Mouse (Mus musculus) neural tube, postnatal 0 days (tissue): Measurements from ENCODE around the gene Hoxb9. TPM values are rescaled to one million over a fixed set of nuclear protein-coding genes. Genes with fewer than 3 reads are reported as not detected.
A peak's percentile ranks its signal among the peaks of the same experiment; 100 is the strongest.

Experiments used
- microRNA counts: library from miRNA; unstranded; fragments of <30 nt; microRNA quantifications from one replicate; lab custom pipeline; 2015
- microRNA-seq: library from miRNA; unstranded; fragments of <30 nt; microRNA quantifications from one replicate; pipeline ENCODE4, GENCODE M21; 2016
- polyA plus RNA-seq: library from polyadenylated mRNA; unstranded; fragments of >200 nt; fragmentation: Nextera tagmentation; extraction: Ambion mirVana; gene quantifications from 2 replicates; pipeline ENCODE4 v1.2.1, GENCODE M21; 2015

Hoxb9 gene
- 52.7 and 70.5 TPM in 2 replicates for polyA plus RNA-seq

DNA sequence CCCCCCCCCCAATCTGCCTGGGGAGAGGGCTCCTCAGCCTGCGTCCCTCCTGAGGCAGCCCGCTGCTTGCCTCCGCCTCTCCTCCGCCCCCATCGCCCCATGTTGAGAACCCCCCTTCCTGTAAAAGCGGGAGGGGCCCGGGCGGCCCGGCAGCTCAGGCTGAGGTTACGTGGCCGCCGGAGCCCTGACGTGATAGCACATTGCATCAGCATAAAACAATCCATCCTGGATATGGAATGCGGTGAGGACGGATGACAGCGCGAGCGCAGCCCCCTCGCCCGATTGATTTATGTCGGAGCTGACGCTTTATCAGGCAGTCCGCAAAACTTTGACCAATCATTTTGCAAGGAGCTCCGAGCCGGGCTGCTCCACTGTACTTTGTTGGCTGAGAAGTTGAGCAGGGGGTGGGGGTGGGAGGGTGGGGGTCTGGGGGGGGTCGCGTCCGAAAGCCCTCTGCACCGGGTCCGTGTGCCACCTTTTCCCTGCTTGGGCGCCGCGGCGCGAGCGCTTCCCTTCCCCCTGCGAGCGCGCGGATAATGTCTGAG is at the start of gene Hoxb9:
Hoxb9 (plus strand) TSS at position 462 of the 545 bp plus-strand sequence.

DNA sequence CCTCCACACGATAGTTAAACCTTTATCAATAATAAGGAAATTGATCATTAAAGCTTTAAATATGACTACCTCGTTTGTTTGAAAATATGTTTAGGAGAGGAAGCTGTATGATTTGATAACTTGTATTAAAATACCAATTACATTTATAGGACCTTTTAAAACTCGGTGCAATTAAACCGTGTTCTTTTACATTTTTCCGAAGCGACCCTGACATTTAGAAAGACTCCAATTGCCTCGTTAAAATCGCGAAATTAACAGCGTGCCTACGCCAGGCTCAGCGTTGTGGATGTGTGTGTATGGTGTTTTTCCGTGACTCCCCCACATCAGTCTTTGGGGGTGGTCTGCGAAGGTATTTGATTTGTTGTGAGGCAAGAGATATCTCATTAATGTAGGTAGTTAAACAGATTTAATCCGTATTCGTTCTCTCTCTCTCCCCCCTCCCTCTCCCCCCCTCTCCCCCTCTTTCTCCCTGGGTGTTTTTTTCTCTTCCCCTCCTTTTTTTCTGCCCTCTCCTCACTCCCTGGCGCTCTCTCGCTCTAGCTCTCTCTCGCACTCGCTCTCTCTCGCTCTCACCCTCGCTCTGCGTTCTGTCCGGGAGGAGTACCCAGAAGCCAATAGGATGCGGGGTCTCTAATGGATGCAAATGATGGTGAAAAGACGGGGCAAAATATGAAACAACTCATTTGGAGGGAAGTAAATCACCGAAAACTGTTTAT is 10.8 kb downstream of the Hoxb9 start, which contains the start of gene Hoxb8:
Hoxb8 (plus strand) TSS at position 51 of the 716 bp plus-strand sequence.

DNA sequence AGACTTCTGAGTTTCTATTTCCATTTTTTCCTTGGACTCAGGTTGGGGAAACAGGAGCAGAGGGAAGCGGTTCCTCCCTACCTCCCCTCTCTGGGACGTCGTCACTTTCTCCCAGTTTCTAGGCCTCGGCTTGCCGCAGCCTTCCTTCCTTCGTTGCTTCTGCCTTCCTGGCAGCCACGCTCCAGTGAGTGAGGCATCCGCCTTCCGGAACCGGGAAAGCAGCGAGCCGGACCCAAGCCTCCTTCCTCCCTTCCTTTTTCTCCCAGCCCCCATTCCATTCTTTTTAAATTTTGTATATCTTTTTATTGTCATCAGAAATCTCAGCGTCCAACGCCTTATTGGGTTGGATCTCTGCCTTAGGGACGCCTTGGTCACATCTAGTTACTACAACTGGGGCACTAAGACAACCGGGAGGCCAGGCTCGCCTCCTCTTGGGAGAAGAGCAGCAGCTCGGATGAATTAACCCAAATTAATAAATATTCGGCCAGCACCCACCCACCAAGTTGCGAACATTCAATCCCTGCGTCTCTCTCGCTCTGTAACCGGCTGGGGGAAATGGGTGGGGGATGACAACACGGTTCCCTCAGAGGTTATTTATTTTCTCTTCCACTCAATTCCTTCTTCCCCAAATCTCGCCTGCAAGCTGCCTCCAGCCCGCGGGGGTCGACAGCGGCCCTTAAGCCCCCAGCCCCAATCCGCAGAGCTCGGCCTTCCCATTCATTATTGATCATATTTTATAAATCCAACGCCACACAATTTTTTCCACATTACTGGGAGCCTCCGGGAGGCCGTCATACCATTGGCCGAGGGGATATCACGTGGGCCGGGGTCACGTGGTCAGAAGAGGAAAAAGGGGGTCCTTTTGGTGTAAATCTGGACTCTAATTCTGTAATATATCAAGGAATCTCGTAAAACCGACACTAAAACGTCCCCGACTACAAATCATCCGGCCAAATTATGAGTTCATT is 14.8 kb downstream of the Hoxb9 start, which contains the start of gene Hoxb7:
Hoxb7 (plus strand) TSS at position 853 of the 968 bp plus-strand sequence.

DNA sequence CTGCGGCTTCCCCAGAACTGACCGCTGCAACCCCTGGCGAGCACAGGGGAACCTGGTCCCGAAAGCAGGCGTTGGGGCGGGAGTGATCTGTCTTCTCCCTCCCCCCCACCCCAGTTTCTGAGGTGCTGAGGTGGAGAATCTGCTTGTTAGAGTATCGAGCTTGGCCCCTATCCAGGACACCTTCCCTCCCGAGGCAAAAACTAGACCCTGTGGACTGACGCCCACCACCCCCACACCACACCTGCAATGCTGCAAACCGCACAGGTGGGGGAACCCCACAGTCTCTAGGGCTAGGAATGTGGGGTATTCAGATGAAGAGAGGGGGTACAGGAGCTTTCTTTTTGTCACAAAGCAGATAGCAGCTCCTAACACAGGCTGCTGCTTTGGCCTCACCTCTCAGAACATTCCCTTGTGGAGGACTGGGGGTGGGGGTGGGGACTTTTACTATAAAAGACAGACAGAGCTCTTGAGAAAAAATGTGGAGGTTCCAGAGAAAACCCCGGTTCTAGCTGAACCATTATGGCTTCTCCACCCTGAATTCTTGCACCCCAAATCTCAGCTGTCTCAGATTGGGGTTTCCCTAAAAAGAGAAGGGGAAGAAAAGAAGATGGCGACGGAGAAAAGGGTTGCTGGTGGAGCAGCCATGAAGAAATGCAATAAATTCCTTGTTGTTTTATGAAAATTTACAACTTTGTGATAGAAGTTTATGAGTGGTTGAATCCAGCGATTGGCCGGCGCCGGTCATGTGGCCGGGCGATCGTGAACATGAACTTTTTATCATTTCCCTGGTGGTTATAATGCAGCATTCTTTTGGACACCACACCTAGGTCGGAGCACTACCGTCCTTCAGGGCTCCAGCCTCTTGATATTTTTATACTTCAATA is 20.7 kb downstream of the Hoxb9 start, which contains the start of gene Hoxb6:
Hoxb6 (plus strand) TSS at position 796 of the 884 bp plus-strand sequence.

DNA sequence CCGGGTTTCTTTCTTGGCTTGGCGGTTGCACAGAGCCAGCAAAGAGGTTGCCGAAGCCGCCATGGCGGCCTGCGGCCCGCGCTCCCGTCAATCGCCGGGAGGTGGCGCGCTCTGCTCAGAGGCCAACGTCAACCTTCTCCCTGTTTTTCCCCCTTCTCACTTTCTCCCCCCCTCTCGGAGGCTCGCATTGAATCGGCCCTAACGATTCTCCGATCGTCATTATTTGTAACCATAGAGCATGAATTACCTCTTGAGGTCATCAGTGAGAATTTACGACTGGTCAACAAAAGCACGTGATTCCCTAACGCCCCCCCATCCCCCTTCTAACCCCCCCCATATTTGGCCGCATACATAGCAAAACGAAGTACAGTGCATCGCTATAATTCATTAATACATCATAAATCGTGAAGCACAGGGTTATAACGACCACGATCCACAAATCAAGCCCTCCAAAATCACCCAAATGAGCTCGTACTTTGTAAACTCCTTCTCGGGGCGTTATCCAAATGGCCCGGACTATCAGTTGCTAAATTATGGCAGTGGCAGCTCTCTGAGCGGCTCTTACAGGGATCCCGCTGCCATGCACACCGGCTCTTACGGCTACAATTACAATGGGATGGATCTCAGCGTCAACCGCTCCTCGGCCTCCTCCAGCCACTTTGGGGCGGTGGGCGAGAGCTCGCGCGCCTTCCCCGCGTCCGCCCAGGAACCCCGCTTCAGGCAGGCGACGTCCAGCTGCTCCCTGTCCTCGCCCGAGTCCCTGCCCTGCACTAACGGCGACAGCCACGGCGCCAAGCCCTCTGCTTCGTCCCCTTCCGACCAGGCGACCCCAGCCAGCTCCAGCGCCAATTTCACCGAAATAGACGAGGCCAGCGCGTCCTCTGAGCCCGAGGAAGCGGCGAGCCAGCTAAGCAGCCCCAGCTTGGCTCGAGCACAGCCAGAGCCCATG is 32.2 kb downstream of the Hoxb9 start, which contains the start of gene Hoxb5:
Hoxb5 (plus strand) TSS at position 186 of the 949 bp plus-strand sequence.

DNA sequence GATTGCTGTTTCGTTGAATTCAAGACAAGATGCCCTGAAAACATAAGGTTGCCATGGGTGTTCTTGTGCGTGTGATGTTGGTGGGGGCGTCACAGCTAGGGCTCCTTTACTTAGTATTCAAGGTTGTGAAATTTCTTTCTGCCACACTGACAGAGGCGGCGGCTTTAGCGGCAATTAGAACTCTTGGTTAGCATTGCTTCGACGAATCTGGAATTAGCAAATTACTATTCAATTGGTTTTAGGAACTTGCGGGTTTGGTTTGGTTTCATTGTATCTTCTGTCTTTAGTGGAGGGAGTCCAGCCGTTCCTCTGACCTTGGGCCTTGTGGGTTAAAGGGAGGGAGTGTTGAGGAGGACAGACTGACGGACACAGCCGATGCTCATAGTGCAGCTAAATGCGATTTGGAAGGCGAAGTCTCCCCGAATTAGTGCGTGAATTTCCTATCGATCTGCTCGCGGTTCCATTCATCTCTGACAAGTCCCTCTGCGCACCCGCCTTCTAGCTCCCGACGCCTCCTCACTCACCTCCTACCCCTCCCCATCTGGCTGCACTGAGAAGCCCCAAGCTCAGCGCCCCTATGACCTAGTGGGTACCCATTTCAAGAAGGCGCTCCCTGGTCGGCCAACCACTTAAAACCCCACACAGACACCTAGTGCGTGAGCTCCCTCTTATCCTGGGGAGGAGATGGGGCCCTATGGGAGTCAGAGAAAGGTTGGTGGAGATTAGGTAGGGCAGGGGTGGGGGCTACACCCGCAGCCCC is 46.5 kb downstream of the Hoxb9 start, which contains the start of gene Hoxb4:
Hoxb4 (plus strand) TSS at position 660 of the 760 bp plus-strand sequence.

DNA sequence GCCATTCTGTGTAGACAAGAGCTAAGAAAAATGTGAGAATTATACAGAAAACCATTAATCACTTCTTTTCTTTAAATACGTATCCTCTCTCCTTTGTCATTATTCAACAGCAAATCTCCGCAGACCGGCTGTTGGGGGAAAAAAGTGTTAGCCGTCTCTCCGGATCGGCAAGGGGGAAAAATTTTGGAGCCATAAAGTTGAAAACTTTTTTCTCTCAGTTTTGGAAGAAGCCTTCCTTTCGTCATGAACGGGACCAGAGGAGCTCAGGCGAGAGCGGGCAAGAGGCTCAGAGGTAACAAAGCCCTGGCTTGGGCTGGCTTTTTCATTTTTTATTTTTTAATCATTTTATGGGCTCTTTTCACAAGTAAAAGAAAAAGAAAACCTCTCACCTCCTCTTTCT is 51.9 kb downstream of the Hoxb9 start, which contains the start of gene Hoxb3:
Hoxb3 (plus strand) TSS at position 173 of the 400 bp plus-strand sequence.

MicroRNAs within 50 kb of the gene (microRNA counts, 519-probe panel; counts per million panel counts)
- microRNA mmu-miR-10a (lab: Ali Mortazavi, UCI): 6,736 counts per million, percentile 92 among the panel's probes with 10 or more counts
- microRNA mmu-miR-196a (lab: Ali Mortazavi, UCI): 5,713 counts per million, percentile 77 among the panel's probes with 10 or more counts

Small RNA genes within 50 kb of the gene (microRNA-seq; reads per million reads assigned to microRNA genes)
- 139,959 reads per million, percentile 100 among the genes with 10 or more reads in this experiment for gene Mir10a
- gene Mir196a-1: 14.2 reads per million, percentile 23 among the genes with 10 or more reads in this experiment

Other genes with a start within 250 kb of the Hoxb9 start
- gene Gip, start 246.9 kb upstream of the Hoxb9 start, polyA plus RNA-seq: not detected in 2 replicates
- gene Snf8, start 236.6 kb upstream of the Hoxb9 start, polyA plus RNA-seq: 114 and 116 TPM in 2 replicates
- gene Ube2z, start 206.1 kb upstream of the Hoxb9 start, polyA plus RNA-seq: 34.6 and 36.4 TPM in 2 replicates
- gene Atp5g1, start 195.8 kb upstream of the Hoxb9 start, polyA plus RNA-seq: 1,486 and 1,590 TPM in 2 replicates
- 0.21 TPM in 1 of 2 replicates, not detected in the other for gene Calcoco2, start 159.5 kb upstream of the Hoxb9 start, polyA plus RNA-seq
- 0.25 and 0.42 TPM in 2 replicates for gene Ttll6, start 137.7 kb upstream of the Hoxb9 start, polyA plus RNA-seq
- not detected in 2 replicates for gene Hoxb13, start 77.1 kb upstream of the Hoxb9 start, polyA plus RNA-seq
- 55.8 and 64.7 TPM in 2 replicates for gene Hoxb8, start 10.4 kb downstream of the Hoxb9 start, polyA plus RNA-seq
- gene Hoxb7, start 15.2 kb downstream of the Hoxb9 start, polyA plus RNA-seq: 92.0 and 93.9 TPM in 2 replicates
- 103 and 114 TPM in 2 replicates for gene Hoxb6, start 21.0 kb downstream of the Hoxb9 start, polyA plus RNA-seq
- 30.8 and 34.0 TPM in 2 replicates for gene Hoxb5, start 31.9 kb downstream of the Hoxb9 start, polyA plus RNA-seq
- 3.1 and 3.5 TPM in 2 replicates for gene Hoxb4, start 46.8 kb downstream of the Hoxb9 start, polyA plus RNA-seq
- 6.7 and 8.2 TPM in 2 replicates for gene Hoxb3, start 51.9 kb downstream of the Hoxb9 start, polyA plus RNA-seq
- gene Hoxb2, start 79.1 kb downstream of the Hoxb9 start, polyA plus RNA-seq: 30.9 and 35.1 TPM in 2 replicates
- 0.42 and 0.65 TPM in 2 replicates for gene Hoxb1, start 94.3 kb downstream of the Hoxb9 start, polyA plus RNA-seq
- gene Skap1, start 193.1 kb downstream of the Hoxb9 start, polyA plus RNA-seq: 10.7 and 13.6 TPM in 2 replicates